Mouse (Mus musculus) midbrain, embryonic 11.5 days (tissue): ENCODE results near the gene Galnt14. TPM values are rescaled to one million over a fixed set of nuclear protein-coding genes. Genes with fewer than 3 reads are reported as not detected.

Experiments
- ATAC-seq: fragments of 200-750 bp; cut with Nextera tagmentation; 2 replicates; pipeline ENCODE4 v1.8.0; 2017; ENCODE audit warnings: moderate TSS enrichment, moderate library complexity; ENCODE audit not compliant: low FRiP score
- DNase-seq: peaks from one replicate; pipeline ENCODE4 v3.0.0; 2015; ENCODE audit warnings: low spot score; ENCODE audit errors: missing footprints
- H3K27ac ChIP-seq: fragments of 300-500 bp; sonication (generic); 2 replicates; pipeline ENCODE4 v1.5.1; 2014; ENCODE audit warnings: low read depth, low read length
- H3K27me3 ChIP-seq: fragments of 300-500 bp; sonication (generic); 2 replicates; pipeline ENCODE4 v1.6.1; 2014; ENCODE audit warnings: mild to moderate bottlenecking, low read length, moderate library complexity, mixed read lengths; ENCODE audit not compliant: control insufficient read depth, insufficient read depth
- H3K36me3 ChIP-seq: fragments of 300-500 bp; sonication (generic); 2 replicates; pipeline ENCODE4 v1.6.1; 2014; ENCODE audit warnings: mild to moderate bottlenecking, low read length, moderate library complexity, mixed read lengths; ENCODE audit not compliant: control insufficient read depth, insufficient read depth
- H3K4me1 ChIP-seq: fragments of 300-500 bp; sonication (generic); 2 replicates; pipeline ENCODE4 v1.6.1; 2014; ENCODE audit warnings: low read length; ENCODE audit not compliant: control insufficient read depth, insufficient read depth
- H3K4me2 ChIP-seq: fragments of 300-500 bp; sonication (generic); 2 replicates; pipeline ENCODE4 v1.6.1; 2014; ENCODE audit warnings: mild to moderate bottlenecking, moderate library complexity
- H3K4me3 ChIP-seq: fragments of 300-500 bp; sonication (generic); 2 replicates; pipeline ENCODE4 v1.5.1; 2014; ENCODE audit warnings: low read depth, low read length
- H3K9ac ChIP-seq: fragments of 300-500 bp; sonication (generic); 2 replicates; pipeline ENCODE4 v1.6.1; 2014; ENCODE audit warnings: low read length
- H3K9me3 ChIP-seq: fragments of 300-500 bp; sonication (generic); 2 replicates; pipeline ENCODE4 v1.6.1; 2016; ENCODE audit warnings: low read length; ENCODE audit not compliant: control insufficient read depth
- WGBS: fragments of 180-500 bp; shearing (Covaris S2); extraction: QIAGEN DNeasy Blood & Tissue Kit; methylation state at CpG from one replicate; pipeline ENCODE4 v1.1.7; 2014; 5-methylcytosine and 5-hydroxymethylcytosine counted together
- polyA plus RNA-seq: library from polyadenylated mRNA; unstranded; fragments of >200 nt; fragmentation: Nextera tagmentation; extraction: Ambion mirVana; gene quantifications from 2 replicates; pipeline ENCODE4 v1.2.1, GENCODE M21; 2014

Gene Galnt14
- 4.2 and 4.7 TPM in 2 replicates for polyA plus RNA-seq

GRCm38 (mm10) chr17:73710042-73710911, at the start of gene Galnt14:
Gene Galnt14, minus strand, starts transcription at chr17:73710453.
- peak within 1 kb of the TSS; percentile 92 for H3K4me2 ChIP-seq
- H3K36me3 ChIP-seq, result no peaks in the 10 kb centered on the region
- ATAC-seq, result peak; percentile 81
- under 1% methylated on average over 64 of the region's 75 CpGs for WGBS
- peaks cover 7% of the 10 kb centered on the region; the same call in 1 of the 2 replicates for H3K4me1 ChIP-seq
- peaks cover 2% of the 10 kb centered on the region; the same call in 1 of the 2 replicates for H3K9me3 ChIP-seq
- peaks cover 21% of the 10 kb centered on the region for H3K27me3 ChIP-seq
- H3K9ac ChIP-seq, result peak within 1 kb of the TSS; percentile 70
- H3K27ac ChIP-seq, result no peak within 1 kb of the TSS
- H3K4me3 ChIP-seq, result peak within 1 kb of the TSS; percentile 51
- DNase-seq, result peak; percentile 95

GRCm38 (mm10) chr17:73743681-73744311, 33.5 kb upstream of the Galnt14 start:
- DNase-seq (peak; percentile 95), ATAC-seq (peak; percentile 88)
- H3K27ac ChIP-seq, result no peak overlapping the region
- H3K4me1 ChIP-seq, result no peaks in the 10 kb centered on the region
- H3K27me3 ChIP-seq, result no peaks in the 10 kb centered on the region
- no peak overlapping the region for H3K4me3 ChIP-seq
- no peak overlapping the region for H3K9ac ChIP-seq
- 9% methylated on average over 6 of the region's 6 CpGs for WGBS
- no peaks in the 10 kb centered on the region for H3K9me3 ChIP-seq
- no peak overlapping the region for H3K4me2 ChIP-seq
- H3K36me3 ChIP-seq, result no peaks in the 10 kb centered on the region

- no peak for DNase-seq
- 68% methylated on average over 8 of the region's 8 CpGs for WGBS
- no peaks in the 10 kb centered on the region for H3K27me3 ChIP-seq
- no peaks in the 10 kb centered on the region for H3K36me3 ChIP-seq
- no peaks in the 10 kb centered on the region for H3K4me1 ChIP-seq
- no peak overlapping the region for H3K4me2 ChIP-seq
- H3K9ac ChIP-seq, result no peak overlapping the region
- no peak for ATAC-seq
- H3K4me3 ChIP-seq, result no peak overlapping the region
- H3K27ac ChIP-seq, result no peak overlapping the region
- H3K9me3 ChIP-seq, result no peaks in the 10 kb centered on the region
Observed at GRCm38 (mm10) chr17:73723885-73724682, 13.8 kb upstream of the Galnt14 start.

DNA sequence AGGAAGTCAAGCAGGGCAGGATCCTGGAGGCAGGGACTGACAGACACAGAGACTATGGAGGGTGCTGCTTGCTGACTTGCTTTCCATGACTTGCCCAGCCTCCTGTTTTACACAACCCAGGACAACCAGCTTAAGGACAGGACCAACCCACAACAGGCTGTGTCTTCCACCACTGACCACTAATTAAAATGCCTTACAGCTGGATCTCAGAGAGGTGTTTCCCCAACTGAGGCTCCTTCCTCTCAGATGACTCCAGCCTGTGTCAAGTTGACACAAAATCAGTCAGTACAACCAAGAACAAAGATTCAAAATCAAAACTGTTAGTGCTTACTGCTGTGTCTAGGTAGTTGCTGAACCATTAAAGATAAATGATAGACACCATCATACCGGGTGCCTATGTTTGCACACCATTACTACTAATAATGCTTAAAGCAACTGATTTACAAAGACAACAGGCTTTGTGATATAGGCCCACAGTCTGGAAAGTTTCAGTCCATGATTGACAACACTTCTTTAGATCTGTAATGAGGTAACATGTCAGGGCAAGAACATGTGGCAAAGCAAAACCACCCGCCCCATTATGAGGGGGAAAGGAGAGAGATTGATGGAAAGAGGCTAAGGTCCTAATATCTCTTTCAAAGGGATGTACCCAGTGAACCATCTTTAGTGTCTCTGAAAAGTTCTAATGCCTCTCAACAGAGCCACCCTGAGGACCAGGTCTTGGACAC, 8.9 kb upstream of the Galnt14 start:
- Histone ChIP-seq H3K9me3 (no peaks in the 10 kb centered on the region), H3K27ac (no peak overlapping the region), H3K27me3 (no peaks in the 10 kb centered on the region; the same call in 1 of the 2 replicates), H3K36me3 (no peaks in the 10 kb centered on the region), H3K4me3 (no peak overlapping the region), H3K4me2 (no peak overlapping the region), H3K9ac (no peak overlapping the region), H3K4me1 (peaks cover 3% of the 10 kb centered on the region)
- ATAC-seq, result no peak
- DNase-seq, result no peak
- WGBS, result 87% methylated on average over 2 of the region's 2 CpGs

- Histone ChIP-seq H3K27me3 (peaks cover 5% of the 10 kb centered on the region), H3K27ac (no peak overlapping the region), H3K4me3 (no peak overlapping the region), H3K4me1 (peaks cover 7% of the 10 kb centered on the region), H3K9me3 (no peaks in the 10 kb centered on the region), H3K36me3 (no peaks in the 10 kb centered on the region), H3K4me2 (no peak overlapping the region), H3K9ac (no peak overlapping the region)
- ATAC-seq (no peak), DNase-seq (no peak)
- WGBS, result 76% methylated on average over 3 of the region's 3 CpGs
Observed at GRCm38 (mm10) chr17:73716684-73717083, 6.4 kb upstream of the Galnt14 start.

DNA sequence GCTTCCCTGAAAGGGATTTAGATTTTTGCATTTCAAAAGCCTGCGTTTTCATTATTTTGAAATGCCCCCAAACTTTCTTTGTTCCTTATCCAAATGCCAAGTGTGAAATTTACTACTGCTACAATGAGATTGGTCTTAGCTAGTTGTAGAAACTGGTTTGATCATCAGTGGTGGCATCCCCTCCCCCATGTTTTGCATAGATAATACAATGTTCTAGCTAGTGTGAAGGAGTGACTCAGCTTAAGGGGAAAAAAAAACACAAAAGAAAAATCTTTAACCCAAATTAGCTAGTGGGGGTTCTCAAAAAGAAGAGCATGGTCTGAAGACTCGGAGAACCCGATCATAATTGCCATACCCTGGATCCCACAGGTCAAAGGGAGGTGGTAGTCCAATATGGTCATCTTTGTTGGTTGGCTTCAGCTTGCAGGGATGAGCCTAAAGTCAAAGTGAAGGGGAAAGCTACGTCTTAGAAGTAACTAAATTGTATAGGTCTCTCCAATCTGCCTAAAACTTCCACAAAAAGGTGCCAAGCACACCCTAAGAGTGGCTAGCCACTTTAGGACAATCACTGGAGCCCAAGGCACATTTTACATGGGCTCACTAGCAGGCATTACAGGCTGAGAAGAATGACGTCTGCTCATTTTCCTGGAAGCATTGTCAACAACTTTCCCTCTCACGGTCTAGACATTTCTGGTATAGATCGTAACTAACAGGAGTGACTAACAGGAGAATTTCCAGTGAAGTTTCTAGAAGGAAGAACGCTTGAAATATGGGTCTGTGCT, 4.4 kb upstream of the Galnt14 start:
- ATAC-seq (no peak), DNase-seq (no peak)
- Histone ChIP-seq H3K27me3 (peaks cover 20% of the 10 kb centered on the region), H3K9ac (no peak overlapping the region), H3K9me3 (no peaks in the 10 kb centered on the region), H3K36me3 (no peaks in the 10 kb centered on the region), H3K4me2 (no peak overlapping the region), H3K4me1 (peaks cover 10% of the 10 kb centered on the region), H3K4me3 (no peak overlapping the region), H3K27ac (no peak overlapping the region)
- WGBS, result 82% methylated on average over 8 of the region's 8 CpGs

DNA sequence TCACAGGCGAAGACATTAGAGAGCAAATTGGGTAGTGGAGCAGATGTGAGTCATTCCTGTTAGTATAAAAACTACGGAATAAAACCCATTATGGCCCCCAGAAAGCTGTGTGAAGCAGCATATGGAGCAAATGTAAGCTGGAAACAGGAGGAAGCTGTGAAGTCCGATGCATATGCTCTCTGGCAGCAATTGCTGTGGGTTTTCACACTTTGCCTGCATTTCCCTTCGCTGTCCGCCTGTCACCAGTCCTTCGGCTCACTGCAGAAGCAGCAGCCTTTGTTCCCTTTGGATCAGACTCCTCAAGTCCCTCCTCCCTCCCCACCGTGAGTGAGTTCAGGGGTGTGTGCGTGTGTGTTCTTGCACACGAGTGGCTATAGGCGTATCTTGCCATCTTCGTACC, 3.1 kb upstream of the Galnt14 start:
- peaks cover 10% of the 10 kb centered on the region for H3K4me1 ChIP-seq
- no peaks in the 10 kb centered on the region for H3K9me3 ChIP-seq
- no peak for DNase-seq
- no peak for ATAC-seq
- WGBS, result 44% methylated on average over 11 of the region's 11 CpGs
- H3K27ac ChIP-seq, result no peak overlapping the region
- H3K4me2 ChIP-seq, result no peak overlapping the region
- peaks cover 21% of the 10 kb centered on the region for H3K27me3 ChIP-seq
- H3K9ac ChIP-seq, result no peak overlapping the region
- no peaks in the 10 kb centered on the region for H3K36me3 ChIP-seq
- no peak overlapping the region for H3K4me3 ChIP-seq

GRCm38 (mm10) chr17:73711919-73712318, 1.7 kb upstream of the Galnt14 start:
- ATAC-seq (no peak), DNase-seq (no peak)
- Histone ChIP-seq H3K27me3 (peaks cover 21% of the 10 kb centered on the region), H3K4me1 (peaks cover 7% of the 10 kb centered on the region; the same call in 1 of the 2 replicates), H3K36me3 (no peaks in the 10 kb centered on the region), H3K4me3 (no peak overlapping the region), H3K9me3 (peaks cover 2% of the 10 kb centered on the region; the same call in 1 of the 2 replicates), H3K9ac (no peak overlapping the region), H3K4me2 (no peak overlapping the region), H3K27ac (no peak overlapping the region)
- WGBS, result 82% methylated on average over 15 of the region's 15 CpGs
